Mouse (Mus musculus) cortical plate, adult 2 months (tissue): ENCODE measurements around the gene Tbc1d12. TPM values are rescaled to one million over a fixed set of nuclear protein-coding genes. Genes with fewer than 3 reads are reported as not detected.
A peak's percentile ranks its signal among the peaks of the same experiment; 100 is the strongest.

Experiments
- H3K27ac ChIP-seq: fragments of 200-500 bp; 2 replicates; pipeline ENCODE4 v1.5.1; 2012; ENCODE audit warnings: low read length, control low read depth, inconsistent platforms; ENCODE audit not compliant: insufficient read depth
- H3K4me1 ChIP-seq: fragments of 200-500 bp; 2 replicates; pipeline ENCODE4 v1.6.1; 2011; ENCODE audit warnings: low read length; ENCODE audit not compliant: control insufficient read depth, insufficient read depth
- H3K4me3 ChIP-seq: fragments of 200-500 bp; 2 replicates; pipeline ENCODE4 v1.5.1; 2011; ENCODE audit warnings: mild to moderate bottlenecking, low read length, control low read depth; ENCODE audit not compliant: insufficient read depth
- CTCF ChIP-seq: fragments of 200-500 bp; IDR thresholded peaks from 2 replicates; pipeline ENCODE4 v1.5.1; 2011; ENCODE audit warnings: mild to moderate bottlenecking, control low read depth, low read length; ENCODE audit not compliant: insufficient read depth; ENCODE audit errors: extremely low read depth
- POLR2A ChIP-seq: fragments of 200-500 bp; IDR thresholded peaks from 2 replicates; pipeline ENCODE4 v1.6.1; 2011; ENCODE audit warnings: mild to moderate bottlenecking, low read length, control low read depth; ENCODE audit not compliant: insufficient read depth; ENCODE audit errors: extremely low read depth
- polyA plus RNA-seq: library from polyadenylated mRNA; depleted of rRNA; stranded (reverse); fragments of >200 nt; gene quantifications from 2 replicates; pipeline ENCODE4 v1.2.3, GENCODE M21; 2012; rRNA removed

Tbc1d12 gene
- 6.9 and 7.0 TPM in 2 replicates for polyA plus RNA-seq

DNA sequence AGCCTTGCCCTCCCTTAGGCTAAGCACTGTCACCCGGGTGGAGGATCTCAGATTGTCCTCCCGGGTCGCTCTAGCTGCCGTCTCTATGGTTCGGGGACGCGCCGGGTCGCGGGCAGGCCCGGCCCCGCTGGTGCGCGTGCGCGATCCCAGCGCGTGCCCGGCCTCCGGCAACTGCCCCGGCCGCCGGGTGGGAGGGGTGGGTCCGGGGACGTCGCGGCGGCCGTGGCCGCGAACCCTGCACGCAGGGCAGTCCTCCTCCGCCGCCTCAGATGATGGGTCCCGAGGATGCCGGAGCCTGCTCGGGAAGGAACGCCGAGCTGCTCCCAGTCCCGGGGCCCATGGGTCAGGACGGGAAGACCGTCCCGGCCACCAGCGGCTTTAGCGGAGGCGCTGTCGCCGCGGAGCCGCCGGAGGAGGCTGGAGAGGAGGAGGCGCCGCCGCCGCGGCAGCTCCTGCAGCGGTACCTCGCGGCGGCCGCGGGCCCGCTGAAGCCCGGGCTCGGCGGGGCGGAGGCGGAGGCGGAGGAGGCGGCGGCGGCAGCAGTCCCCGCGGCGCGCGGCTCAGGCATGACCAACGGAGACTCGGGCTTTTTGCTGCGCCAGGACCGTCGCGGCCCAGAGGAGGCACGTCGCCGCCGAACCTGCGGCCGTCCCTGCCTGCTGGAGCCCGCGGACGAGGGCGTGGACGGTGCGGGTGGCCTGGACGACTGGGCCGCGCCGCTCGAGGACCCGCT, at the start of gene Tbc1d12:
Gene Tbc1d12, plus strand, starts transcription at position 142 of the 733 bp plus-strand sequence.
- H3K4me1 ChIP-seq = peaks cover 2% of the 10 kb centered on the region; the same call in 1 of the 2 replicates
- TF ChIP-seq CTCF (no peak), POLR2A (peak; percentile 53; the same call in 1 of the 2 replicates)
- H3K4me3 ChIP-seq = peak within 1 kb of the TSS; percentile 35
- H3K27ac ChIP-seq = peak within 1 kb of the TSS; percentile 95

DNA sequence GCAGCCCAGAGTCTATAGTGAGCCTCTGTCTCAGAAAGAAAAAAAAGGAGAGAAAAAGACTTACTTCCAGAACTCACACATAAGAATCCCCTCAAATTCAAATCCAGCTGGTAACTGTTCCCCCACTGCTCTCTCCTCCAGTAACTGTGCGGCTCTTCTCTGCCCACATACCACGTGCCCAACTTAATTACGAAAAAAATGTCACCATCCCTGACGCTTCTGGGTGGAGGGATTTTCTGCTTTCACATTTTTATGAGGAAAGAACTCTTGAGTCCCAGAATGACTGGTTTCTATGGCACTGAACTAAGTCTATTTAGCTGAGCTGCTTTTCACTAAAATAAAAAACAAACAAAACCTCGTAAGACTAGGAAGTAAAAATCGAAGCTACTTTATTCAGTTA, 48.6 kb upstream of the Tbc1d12 start:
- Histone ChIP-seq H3K4me3 (no peak overlapping the region), H3K27ac (no peak overlapping the region), H3K4me1 (no peaks in the 10 kb centered on the region)
- TF ChIP-seq CTCF (no peak), POLR2A (no peak)

DNA sequence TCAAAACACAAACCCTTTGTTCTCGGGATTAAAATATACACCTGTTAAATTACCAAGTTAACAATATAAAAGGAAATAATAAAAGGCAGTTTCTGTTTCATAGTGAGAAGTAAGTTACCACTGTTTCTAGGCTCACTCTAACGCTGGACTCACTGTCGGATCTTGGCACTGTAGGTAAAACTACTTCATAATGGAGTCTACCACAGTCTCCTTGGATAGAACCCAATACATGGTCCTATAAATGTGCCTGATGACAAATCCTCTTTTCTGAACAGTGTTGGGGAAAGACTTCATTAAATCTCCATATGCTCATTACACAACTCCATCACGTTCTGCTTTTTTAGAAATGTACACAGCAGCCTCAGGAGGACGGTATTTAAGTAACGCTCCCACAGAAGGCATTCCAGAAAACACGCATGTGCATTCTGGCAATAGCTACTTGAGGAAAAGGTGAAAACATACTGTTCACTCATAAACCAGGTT, 42.8 kb upstream of the Tbc1d12 start:
- H3K4me3 ChIP-seq = no peak overlapping the region
- TF ChIP-seq POLR2A (no peak), CTCF (no peak)
- peaks cover 1% of the 10 kb centered on the region; the same call in 1 of the 2 replicates for H3K4me1 ChIP-seq
- no peak overlapping the region for H3K27ac ChIP-seq

DNA sequence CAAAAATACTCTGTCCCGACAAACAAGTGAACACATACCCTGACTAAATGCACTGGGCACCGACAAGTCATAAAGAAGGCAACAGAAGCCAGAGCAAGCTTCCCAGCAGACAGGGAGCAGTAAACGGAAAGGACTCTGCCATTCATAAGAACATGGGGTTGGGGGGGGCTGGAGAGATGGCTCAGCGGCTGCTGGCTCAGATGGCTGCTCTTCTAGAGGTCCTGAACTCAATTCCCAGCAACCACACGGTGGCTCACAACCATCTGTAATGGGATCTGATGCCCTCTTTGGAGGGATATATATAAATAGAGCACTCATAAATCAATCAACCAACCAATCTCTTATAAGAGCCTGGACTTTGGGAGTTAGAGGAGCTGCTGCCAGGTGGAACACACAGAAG, 39.8 kb upstream of the Tbc1d12 start:
- TF ChIP-seq CTCF (no peak), POLR2A (no peak)
- Histone ChIP-seq H3K27ac (no peak overlapping the region), H3K4me1 (peaks cover 1% of the 10 kb centered on the region; the same call in 1 of the 2 replicates), H3K4me3 (no peak overlapping the region)

- no peak overlapping the region for H3K4me3 ChIP-seq
- peaks cover 1% of the 10 kb centered on the region; the same call in 1 of the 2 replicates for H3K4me1 ChIP-seq
- no peak overlapping the region for H3K27ac ChIP-seq
- TF ChIP-seq POLR2A (no peak), CTCF (no peak)
Observed at GRCm38 (mm10) chr19:38798291-38798690, 38.1 kb upstream of the Tbc1d12 start.

- H3K4me3 ChIP-seq = no peak overlapping the region
- H3K4me1 ChIP-seq = peaks cover 1% of the 10 kb centered on the region; the same call in 1 of the 2 replicates
- TF ChIP-seq CTCF (no peak), POLR2A (no peak)
- H3K27ac ChIP-seq = no peak overlapping the region
Observed at GRCm38 (mm10) chr19:38798801-38799200, 37.6 kb upstream of the Tbc1d12 start.

GRCm38 (mm10) chr19:38818191-38818590, 18.2 kb upstream of the Tbc1d12 start:
- Histone ChIP-seq H3K4me1 (peaks cover 2% of the 10 kb centered on the region; the same call in 1 of the 2 replicates), H3K4me3 (peak overlapping the region; percentile 92; the same call in 1 of the 2 replicates), H3K27ac (no peak overlapping the region)
- TF ChIP-seq POLR2A = no peak
- TF ChIP-seq CTCF = no peak

- TF ChIP-seq CTCF = peak; percentile 62
- TF ChIP-seq POLR2A = peak; percentile 62; the same call in 1 of the 2 replicates
- Histone ChIP-seq H3K4me3 (peak within 1 kb of the TSS; percentile 92), H3K27ac (no peak within 1 kb of the TSS), H3K4me1 (peaks cover 2% of the 10 kb centered on the region; the same call in 1 of the 2 replicates)
Observed at GRCm38 (mm10) chr19:38818766-38819426, 17.5 kb upstream of the Tbc1d12 start, which contains the start of gene Noc3l. TSS of gene Noc3l (minus strand) at chr19:38819237.

DNA sequence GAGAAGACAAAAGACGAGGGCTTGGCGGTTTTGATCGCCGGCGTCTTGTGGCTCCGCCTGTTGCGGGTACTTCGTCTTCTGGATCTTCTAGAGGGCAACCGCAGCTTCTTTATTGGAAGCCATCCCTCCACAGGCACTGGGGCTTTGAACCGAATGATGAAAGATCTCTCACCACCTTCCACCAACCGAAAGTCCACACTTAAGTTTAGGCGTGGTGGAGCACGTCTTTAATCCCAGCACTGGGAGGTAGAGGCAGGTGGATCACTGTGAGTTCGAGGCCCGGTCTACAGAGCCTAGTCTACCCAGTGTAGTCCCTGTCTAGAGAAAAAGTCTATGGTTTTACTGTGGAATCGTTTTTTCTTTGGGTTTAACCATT, 17.0 kb upstream of the Tbc1d12 start:
- Histone ChIP-seq H3K4me3 (peak overlapping the region; percentile 92), H3K27ac (no peak overlapping the region)
- no peak for TF ChIP-seq CTCF
- no peak for TF ChIP-seq POLR2A

More for the DNA sequence above, 17.0 kb upstream of the Tbc1d12 start:
- peaks cover 2% of the 10 kb centered on the region; the same call in 1 of the 2 replicates for H3K4me1 ChIP-seq
